Mouse (Mus musculus): ENCODE results near the gene Hist1h2bm. TPM values are rescaled to one million over a fixed set of nuclear protein-coding genes. Genes with fewer than 3 reads are reported as not detected.

The Hist1h2bm gene
- total RNA-seq, 2 experiments from 2014 or later, result 17.6 to 20.3 TPM

- DNase-seq (ENCODE audit: low spot score in 2 of 2), result no peak
Observed at GRCm38 (mm10) chr13:21727948-21728572, 6.2 kb downstream of the Hist1h2bm start.

- DNase-seq (ENCODE audit: low spot score in 2 of 2), result no peak
Observed at GRCm38 (mm10) chr13:21729544-21729943, 7.7 kb downstream of the Hist1h2bm start.

- no peak for DNase-seq (ENCODE audit: low spot score in 2 of 2)
Observed at GRCm38 (mm10) chr13:21733466-21733865, 11.6 kb downstream of the Hist1h2bm start.

- DNase-seq (ENCODE audit: low spot score in 2 of 2), result peak; percentile 70 to 77
Observed at GRCm38 (mm10) chr13:21734010-21734905, 12.4 kb downstream of the Hist1h2bm start.

GRCm38 (mm10) chr13:21734906-21735767 lies 13.3 kb downstream of the Hist1h2bm start, which contains the start of gene Hist1h4j:
TSS of gene Hist1h4j (plus strand) at chr13:21735064.
- peak; percentile 67 to 81 for DNase-seq (ENCODE audit: low spot score in 2 of 2)

GRCm38 (mm10) chr13:21745006-21745405 lies 23.2 kb downstream of the Hist1h2bm start:
- DNase-seq (ENCODE audit: low spot score in 2 of 2), result no peak

- DNase-seq (ENCODE audit: low spot score in 2 of 2), result no peak
Observed at GRCm38 (mm10) chr13:21749387-21750158, 27.7 kb downstream of the Hist1h2bm start.

- DNase-seq (ENCODE audit: low spot score in 2 of 2), result peak; percentile 89 to 93
Observed at GRCm38 (mm10) chr13:21750159-21751017, 28.5 kb downstream of the Hist1h2bm start, which contains the start of gene Hist1h4k. TSS of gene Hist1h4k (minus strand) at chr13:21750505.

- DNase-seq (ENCODE audit: low spot score in 2 of 2), result no peak
Observed at GRCm38 (mm10) chr13:21751417-21751816, 29.6 kb downstream of the Hist1h2bm start.

- DNase-seq (ENCODE audit: low spot score in 2 of 2), result no peak
Observed at GRCm38 (mm10) chr13:21751827-21752226, 30.0 kb downstream of the Hist1h2bm start.

GRCm38 (mm10) chr13:21752356-21752755 lies 30.5 kb downstream of the Hist1h2bm start:
- no peak for DNase-seq (ENCODE audit: low spot score in 2 of 2)

GRCm38 (mm10) chr13:21753051-21753523 lies 31.2 kb downstream of the Hist1h2bm start:
- DNase-seq (ENCODE audit: low spot score in 2 of 2), result no peak

- DNase-seq (ENCODE audit: low spot score in 2 of 2), result peak; percentile 38 to 53
Observed at GRCm38 (mm10) chr13:21753524-21754285, 31.9 kb downstream of the Hist1h2bm start, which contains the start of the genes Hist1h2ak and Hist1h2bn. TSS of gene Hist1h2ak (minus strand) at chr13:21753827. TSS of gene Hist1h2bn (plus strand) at chr13:21754123.

GRCm38 (mm10) chr13:21754294-21755001 lies 32.6 kb downstream of the Hist1h2bm start:
- DNase-seq (ENCODE audit: low spot score in 2 of 2), result peak; percentile 31 to 49

- DNase-seq (ENCODE audit: low spot score in 2 of 2), result no peak
Observed at GRCm38 (mm10) chr13:21755707-21756106, 33.9 kb downstream of the Hist1h2bm start.
